Mouse (Mus musculus) subcutaneous adipose tissue, adult 2 months (tissue): ENCODE data around the gene Rnf126. TPM values are rescaled to one million over a fixed set of nuclear protein-coding genes. Genes with fewer than 3 reads are reported as not detected.

Experiments
- polyA plus RNA-seq: library from polyadenylated mRNA; depleted of rRNA; stranded (reverse); fragments of >200 nt; gene quantifications from 2 replicates; pipeline ENCODE4 v1.2.3, GENCODE M21; 2012; ENCODE audit warnings: low replicate concordance; rRNA removed

The Rnf126 gene
- polyA plus RNA-seq: 70.2 and 152 TPM in 2 replicates

DNA sequence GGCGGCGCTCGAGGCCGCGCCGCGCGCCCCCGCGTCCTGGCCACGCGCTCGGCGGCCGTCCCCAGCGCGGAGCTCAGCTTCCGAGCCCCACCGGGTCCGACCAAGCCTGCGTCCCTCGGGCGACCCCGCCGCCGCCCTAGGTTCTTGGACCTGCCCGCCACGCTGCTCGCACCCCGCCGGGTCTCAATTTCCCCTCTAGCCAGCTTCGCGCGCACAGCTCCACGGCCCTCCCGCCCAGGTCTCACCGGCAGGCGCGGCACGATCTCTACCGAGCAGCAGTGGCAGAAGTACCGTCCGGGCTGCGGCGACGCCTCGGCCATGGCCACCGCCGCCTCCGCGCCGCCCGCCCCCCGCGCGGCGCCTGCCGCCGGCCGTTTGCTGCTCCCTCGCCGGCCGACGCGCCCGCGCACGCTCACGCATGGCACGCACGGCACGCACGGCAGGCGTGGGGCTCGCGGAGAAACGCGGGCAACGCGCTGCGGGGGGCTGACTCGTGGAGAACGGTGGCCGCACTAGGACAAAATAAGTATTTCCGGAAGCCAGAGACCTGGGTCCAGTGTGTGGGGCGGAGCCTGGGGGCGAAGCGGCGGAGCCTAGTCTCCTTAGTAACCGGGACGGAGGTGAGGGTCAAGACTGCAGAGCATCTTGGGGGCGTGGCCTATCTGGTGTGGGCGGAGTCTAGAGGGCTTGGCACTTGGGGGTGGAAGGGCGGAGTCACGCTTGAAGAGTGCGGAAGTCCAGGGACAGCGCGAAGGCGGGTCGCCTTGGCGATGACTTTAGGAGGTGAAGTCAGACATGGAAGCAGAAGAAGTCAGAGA lies at the start of gene Rnf126:
Gene Rnf126 (minus strand): TSS at position 445 of the 818 bp plus-strand sequence.

DNA sequence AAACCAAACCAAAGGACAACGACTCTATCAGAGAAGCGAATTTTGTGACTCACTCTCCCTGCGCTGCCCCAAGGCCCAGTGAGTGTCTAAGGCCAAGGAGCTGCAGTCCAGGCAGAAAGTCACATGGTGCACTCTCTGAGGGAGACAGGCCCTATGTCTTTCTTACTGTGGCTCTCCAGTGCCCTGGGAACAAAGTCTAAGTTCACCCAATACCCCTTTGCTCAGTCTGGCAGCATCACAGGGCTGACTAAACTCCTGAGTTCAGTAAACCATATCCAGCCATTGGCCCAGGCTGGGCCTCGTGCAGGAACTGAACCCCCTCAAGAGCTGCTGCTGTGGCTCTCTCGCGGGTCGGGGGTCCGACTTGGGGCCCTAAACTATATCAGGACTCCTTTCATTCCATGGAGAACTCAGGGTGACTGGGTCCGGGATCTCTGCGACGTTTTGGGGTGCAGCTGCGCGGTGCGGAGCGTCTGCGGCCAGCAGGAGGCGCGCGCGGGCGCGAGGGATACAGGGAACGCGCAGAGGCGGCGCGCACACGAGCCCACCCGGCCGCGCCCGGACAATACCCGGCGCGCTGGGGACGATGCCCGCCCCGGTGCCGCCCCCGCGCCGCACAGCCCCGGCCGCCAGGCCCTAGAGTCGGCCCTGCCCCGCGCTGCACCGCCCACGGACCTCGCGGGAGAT lies 26.4 kb upstream of the Rnf126 start, which contains the start of gene Palm:
Gene Palm (plus strand): TSS at position 522 of the 687 bp plus-strand sequence.

DNA sequence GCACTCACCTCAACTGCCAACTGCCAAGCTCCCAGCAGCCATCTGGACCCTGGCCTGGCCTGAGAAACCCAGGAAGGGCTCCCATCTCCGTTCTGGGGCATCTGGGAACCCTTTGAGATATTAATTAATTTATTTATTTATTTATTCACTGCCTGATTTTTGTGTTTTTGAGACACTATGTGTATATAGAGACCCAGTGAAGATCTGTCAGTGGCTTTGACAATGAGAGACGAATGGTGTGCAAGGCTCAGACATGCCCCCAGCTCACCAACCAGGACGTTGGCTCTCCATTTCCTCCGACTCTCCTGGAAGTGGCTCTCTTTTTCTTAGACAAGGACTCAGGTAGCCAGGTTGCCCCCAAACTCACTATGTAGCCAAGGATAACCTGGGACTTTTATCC lies 24.1 kb upstream of the Rnf126 start, which contains the start of gene Prss57:
Gene Prss57 (minus strand): TSS at position 101 of the 400 bp plus-strand sequence.

DNA sequence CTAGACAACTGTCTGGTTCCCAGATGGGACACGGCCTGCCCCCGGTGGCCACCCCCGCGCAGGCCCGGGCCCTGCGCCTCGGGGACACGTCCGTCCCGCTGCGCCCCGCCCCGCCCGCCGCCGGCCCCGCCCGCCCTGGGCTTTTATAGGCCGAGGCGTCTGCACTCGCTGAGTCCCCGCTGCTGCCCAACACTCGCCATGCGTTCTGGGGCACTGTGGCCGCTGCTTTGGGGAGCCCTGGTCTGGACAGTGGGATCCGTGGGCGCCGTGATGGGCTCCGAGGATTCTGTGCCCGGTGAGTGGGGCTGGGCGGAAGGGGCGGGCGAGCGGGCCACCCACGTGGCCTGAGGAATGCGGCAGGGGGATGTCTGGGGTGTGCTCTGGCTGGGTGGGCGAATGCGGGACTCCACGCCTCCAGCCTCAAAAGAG lies 10.4 kb upstream of the Rnf126 start, which contains the start of gene Fstl3:
Gene Fstl3 (plus strand): TSS at position 170 of the 429 bp plus-strand sequence.

DNA sequence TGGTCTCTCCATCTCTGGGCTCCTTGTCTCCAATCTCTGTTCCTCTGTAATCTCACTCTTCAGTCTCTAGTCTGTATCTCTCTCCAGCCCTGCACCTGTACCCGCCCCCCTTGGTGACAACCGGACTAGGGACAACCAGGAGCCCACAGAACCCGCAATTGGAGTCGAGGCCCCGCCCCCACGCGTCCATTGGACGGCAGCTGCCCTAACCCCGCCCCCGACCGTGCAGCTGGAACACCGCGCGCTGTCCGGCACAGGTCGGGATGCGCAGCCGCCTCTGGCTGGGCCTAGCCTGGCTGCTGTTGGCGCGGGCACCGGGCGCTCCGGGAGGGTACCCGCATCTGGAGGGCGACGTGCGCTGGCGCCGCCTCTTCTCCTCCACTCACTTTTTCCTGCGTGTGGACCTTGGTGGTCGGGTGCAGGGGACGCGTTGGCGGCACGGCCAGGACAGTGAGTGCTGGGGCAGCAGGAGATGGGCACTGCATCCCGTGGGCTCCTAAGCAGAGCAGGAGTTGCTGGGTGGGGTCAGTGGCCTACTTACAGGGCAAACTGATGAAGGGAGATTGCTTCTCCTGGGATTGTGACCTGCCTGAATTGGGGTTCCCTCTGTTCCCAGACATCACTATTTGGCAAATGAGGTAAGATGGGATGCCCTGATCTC lies 11.8 kb downstream of the Rnf126 start, which contains the start of gene Fgf22:
Gene Fgf22 (plus strand): TSS at position 221 of the 661 bp plus-strand sequence.

DNA sequence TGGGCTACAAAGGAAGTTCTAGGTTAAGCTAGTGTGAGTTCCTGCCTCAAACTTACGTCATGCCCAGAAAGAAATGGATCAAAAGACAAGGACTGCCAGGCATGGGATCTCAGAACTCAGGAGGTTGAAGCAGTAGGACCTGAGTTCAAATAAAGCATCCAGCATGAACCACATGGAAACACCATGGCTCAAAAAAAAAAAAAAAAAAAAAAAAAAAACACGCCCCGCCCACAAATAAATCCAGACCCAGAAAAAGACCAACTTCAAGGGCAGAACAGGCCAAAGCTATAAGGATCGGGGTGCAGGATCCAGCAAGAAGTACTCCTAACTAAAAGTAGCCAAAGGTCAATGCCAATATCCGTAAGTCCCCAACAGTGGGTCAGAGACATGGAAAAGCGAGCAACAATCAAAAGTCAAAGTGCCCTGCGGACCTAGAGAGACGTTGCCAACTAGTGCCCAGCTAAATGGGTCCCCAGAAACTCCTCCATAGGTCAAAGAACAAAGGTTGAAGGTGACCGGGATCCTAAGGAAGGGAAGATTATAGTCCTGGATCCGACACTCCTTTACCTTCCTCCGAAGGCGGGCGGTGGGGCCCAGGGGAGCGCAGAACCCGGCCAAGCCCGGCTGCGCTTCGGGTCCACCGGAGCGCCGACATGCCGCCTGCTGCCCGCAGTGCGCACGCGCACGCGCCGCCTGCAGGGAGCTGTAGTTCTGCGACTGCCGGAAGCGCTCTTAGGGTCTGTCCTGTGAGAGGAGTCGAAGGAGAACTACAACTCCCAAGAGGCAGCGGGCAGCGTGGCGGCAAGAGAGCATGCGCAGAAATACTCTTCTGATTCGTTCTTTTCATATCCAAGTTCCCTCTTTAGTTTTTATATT lies 20.6 kb downstream of the Rnf126 start, which contains the start of gene Polrmt:
Gene Polrmt (minus strand): TSS at position 684 of the 876 bp plus-strand sequence.

DNA sequence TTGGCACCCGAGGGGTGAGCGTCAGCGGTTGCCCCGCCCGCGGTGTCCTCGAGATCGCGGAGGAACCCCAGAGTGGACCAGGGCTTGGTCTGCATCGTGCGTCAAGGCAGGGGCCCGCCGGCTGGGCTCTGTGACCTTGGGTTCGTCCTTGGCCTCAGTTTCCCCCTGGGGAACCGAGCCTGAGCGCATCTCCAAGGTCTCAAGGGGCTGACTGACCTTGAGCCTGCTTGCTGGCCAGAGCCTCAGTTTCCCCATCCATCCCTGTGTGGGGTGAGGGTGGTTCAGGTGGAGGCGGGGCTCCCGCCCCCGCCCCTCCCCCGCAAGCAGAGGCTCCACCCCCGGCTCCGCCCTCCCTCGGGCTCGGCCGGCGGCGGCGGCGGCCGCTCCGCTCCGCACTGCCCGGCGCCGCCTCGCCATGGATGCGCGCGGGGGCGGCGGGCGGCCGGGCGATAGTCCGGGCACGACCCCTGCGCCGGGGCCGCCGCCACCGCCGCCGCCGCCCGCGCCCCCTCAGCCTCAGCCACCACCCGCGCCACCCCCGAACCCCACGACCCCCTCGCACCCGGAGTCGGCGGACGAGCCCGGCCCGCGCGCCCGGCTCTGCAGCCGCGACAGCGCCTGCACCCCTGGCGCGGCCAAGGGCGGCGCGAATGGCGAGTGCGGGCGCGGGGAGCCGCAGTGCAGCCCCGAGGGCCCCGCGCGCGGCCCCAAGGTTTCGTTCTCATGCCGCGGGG lies 50.3 kb downstream of the Rnf126 start, which contains the start of gene Hcn2:
Gene Hcn2 (plus strand): TSS at position 381 of the 734 bp plus-strand sequence.

Other genes with a start within 250 kb of the Rnf126 start
- gene Plpp2, start 233.2 kb downstream of the Rnf126 start, polyA plus RNA-seq: 24.3 and 42.8 TPM in 2 replicates
- gene Mier2, start 211.8 kb downstream of the Rnf126 start, polyA plus RNA-seq: 50.2 and 106 TPM in 2 replicates
- gene Theg, start 179.6 kb downstream of the Rnf126 start, polyA plus RNA-seq: not detected in 2 replicates
- 0.11 and 0.67 TPM in 2 replicates for gene C2cd4c, start 152.9 kb downstream of the Rnf126 start, polyA plus RNA-seq
- 11.9 and 35.3 TPM in 2 replicates for gene Shc2, start 129.0 kb downstream of the Rnf126 start, polyA plus RNA-seq
- not detected in 2 replicates for gene Odf3l2, start 121.2 kb downstream of the Rnf126 start, polyA plus RNA-seq
- 0.35 and 0.63 TPM in 2 replicates for gene Madcam1, start 102.4 kb downstream of the Rnf126 start, polyA plus RNA-seq
- 53.3 and 65.9 TPM in 2 replicates for gene Tpgs1, start 97.6 kb downstream of the Rnf126 start, polyA plus RNA-seq
- 199 and 244 TPM in 2 replicates for gene Cdc34, start 84.8 kb downstream of the Rnf126 start, polyA plus RNA-seq
- gene Gzmm, start 77.9 kb downstream of the Rnf126 start, polyA plus RNA-seq: 0.96 and 1.0 TPM in 2 replicates
- 629 and 760 TPM in 2 replicates for gene Bsg, start 62.5 kb downstream of the Rnf126 start, polyA plus RNA-seq
- gene Hcn2, start 50.3 kb downstream of the Rnf126 start, polyA plus RNA-seq: 2.0 and 3.2 TPM in 2 replicates
- 53.4 and 66.9 TPM in 2 replicates for gene Polrmt, start 20.4 kb downstream of the Rnf126 start, polyA plus RNA-seq
- 0.26 TPM in 1 of 2 replicates, not detected in the other for gene Fgf22, start 11.9 kb downstream of the Rnf126 start, polyA plus RNA-seq
- 48.7 and 48.9 TPM in 2 replicates for gene Fstl3, start 10.3 kb upstream of the Rnf126 start, polyA plus RNA-seq
- 0.17 and 0.19 TPM in 2 replicates for gene Prss57, start 24.0 kb upstream of the Rnf126 start, polyA plus RNA-seq
- 79.5 and 127 TPM in 2 replicates for gene Palm, start 26.6 kb upstream of the Rnf126 start, polyA plus RNA-seq
- gene Misp, start 54.0 kb upstream of the Rnf126 start, polyA plus RNA-seq: 0.53 and 9.3 TPM in 2 replicates
- 143 and 437 TPM in 2 replicates for gene Ptbp1, start 87.5 kb upstream of the Rnf126 start, polyA plus RNA-seq
- 9.6 and 15.2 TPM in 2 replicates for gene Prtn3, start 107.5 kb upstream of the Rnf126 start, polyA plus RNA-seq
- gene Plppr3, start 107.7 kb upstream of the Rnf126 start, polyA plus RNA-seq: 32.9 and 40.1 TPM in 2 replicates
- 1.6 and 3.3 TPM in 2 replicates for gene Elane, start 119.3 kb upstream of the Rnf126 start, polyA plus RNA-seq
- 21,080 and 31,020 TPM in 2 replicates for gene Cfd, start 123.9 kb upstream of the Rnf126 start, polyA plus RNA-seq
- gene Med16, start 142.0 kb upstream of the Rnf126 start, polyA plus RNA-seq: 55.6 and 79.3 TPM in 2 replicates
- gene Gm26602, start 143.9 kb upstream of the Rnf126 start, polyA plus RNA-seq: not detected in 2 replicates
- 9.9 and 10.5 TPM in 2 replicates for gene Kiss1r, start 150.0 kb upstream of the Rnf126 start, polyA plus RNA-seq
- 145 and 176 TPM in 2 replicates for gene R3hdm4, start 154.3 kb upstream of the Rnf126 start, polyA plus RNA-seq
- 3.0 and 9.3 TPM in 2 replicates for gene Arid3a, start 160.1 kb upstream of the Rnf126 start, polyA plus RNA-seq
- gene Wdr18, start 193.2 kb upstream of the Rnf126 start, polyA plus RNA-seq: 46.4 and 57.2 TPM in 2 replicates
- gene Grin3b, start 203.8 kb upstream of the Rnf126 start, polyA plus RNA-seq: 0.10 and 0.13 TPM in 2 replicates
- gene Tmem259, start 217.4 kb upstream of the Rnf126 start, polyA plus RNA-seq: 273 and 278 TPM in 2 replicates
- gene Cnn2, start 221.6 kb upstream of the Rnf126 start, polyA plus RNA-seq: 63.8 and 191 TPM in 2 replicates
- gene Abca7, start 229.5 kb upstream of the Rnf126 start, polyA plus RNA-seq: 15.1 and 17.4 TPM in 2 replicates
- gene Arhgap45, start 249.7 kb upstream of the Rnf126 start, polyA plus RNA-seq: 32.7 and 52.3 TPM in 2 replicates